Mouse (Mus musculus) right cerebral cortex, postnatal 4 days (tissue): ENCODE data around the gene Aqp7.

Experiments
- DNase-seq: peaks from one replicate; pipeline ENCODE4 v3.0.0-alpha.2; 2022

The Aqp7 gene

GRCm38 (mm10) chr4:40996302-40996701, 51.6 kb downstream of the Aqp7 start:
- no peak for DNase-seq

- DNase-seq: no peak
These were observed 58.3 kb downstream of the Aqp7 start for GRCm38 (mm10) chr4:40989633-40990032.

- no peak for DNase-seq
These were observed 64.3 kb downstream of the Aqp7 start for GRCm38 (mm10) chr4:40983686-40984085.
